Comparison of ENCODE assay signal across 9 mouse cellular contexts in the genomic region with DNA sequence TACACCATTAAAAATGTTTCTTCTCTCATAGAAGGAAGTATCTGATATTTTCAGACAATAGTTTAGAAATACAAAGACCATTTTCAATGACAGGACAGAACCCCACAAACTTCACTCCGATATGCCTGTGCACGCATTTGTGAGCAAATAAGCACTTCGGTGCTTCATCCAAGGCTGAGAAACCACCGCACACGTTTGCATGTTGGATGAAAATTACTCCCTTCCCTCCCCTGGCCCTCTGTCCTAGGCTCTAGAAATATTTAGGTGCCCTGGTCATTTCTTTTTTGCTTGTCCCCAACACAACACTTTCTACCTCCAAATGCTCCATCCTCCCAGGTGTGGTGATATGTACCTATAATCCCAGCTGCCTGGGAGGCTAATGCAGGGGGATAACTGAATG. TPM values are rescaled to one million over a fixed set of nuclear protein-coding genes. Genes with fewer than 3 reads are reported as not detected.
DNase-seq lines count a peak whose midpoint lies in the region; ATAC-seq lines count a peak whose summit lies in the region.
"Had no signal": no experiment of that assay in that cellular context is flagged by ENCODE, and none has a peak within 500 bp of the region (broad histone marks: within the 10 kb centered on the region; RNA-seq: fewer than 3 reads in every experiment).

No protein-coding gene starts in this region.

- no peak overlapping the region for H3K27ac ChIP-seq in hindbrain, embryonic 10.5 days
- no peak overlapping the region for H3K27ac ChIP-seq in hindbrain, embryonic 13.5 days
- H3K27ac ChIP-seq in embryonic facial prominence, embryonic 10.5 days (replicated peaks) = no peak overlapping the region
- H3K27ac ChIP-seq in limb, embryonic 10.5 days = no peak overlapping the region

- H3K4me2 ChIP-seq in hindbrain, embryonic 13.5 days = no peak overlapping the region

- 26% methylated on average over 5 of the region's 5 CpGs for WGBS in hindbrain, embryonic 10.5 days
- WGBS in hindbrain, embryonic 13.5 days = 24% methylated on average over 5 of the region's 5 CpGs
- 22% methylated on average over 5 of the region's 5 CpGs for WGBS in embryonic facial prominence, embryonic 10.5 days
- 26% methylated on average over 5 of the region's 5 CpGs for WGBS in limb, embryonic 10.5 days

- H3K36me3 ChIP-seq in hindbrain, embryonic 10.5 days = no peaks in the 10 kb centered on the region
- H3K36me3 ChIP-seq in hindbrain, embryonic 13.5 days = no peaks in the 10 kb centered on the region
- H3K36me3 ChIP-seq in embryonic facial prominence, embryonic 10.5 days (replicated peaks) = no peaks in the 10 kb centered on the region
- H3K36me3 ChIP-seq in limb, embryonic 10.5 days = no peaks in the 10 kb centered on the region

- no peaks in the 10 kb centered on the region for H3K27me3 ChIP-seq in hindbrain, embryonic 10.5 days (ENCODE audit: insufficient read depth, poor library complexity, severe bottlenecking)
- peaks cover 37% of the 10 kb centered on the region for H3K27me3 ChIP-seq in hindbrain, embryonic 13.5 days
- no peaks in the 10 kb centered on the region for H3K27me3 ChIP-seq in embryonic facial prominence, embryonic 10.5 days (replicated peaks; ENCODE audit: low read depth, poor library complexity, severe bottlenecking)
- H3K27me3 ChIP-seq in limb, embryonic 10.5 days (ENCODE audit: low read depth, poor library complexity, severe bottlenecking) = no peaks in the 10 kb centered on the region

- no peaks in the 10 kb centered on the region for H3K9me3 ChIP-seq in hindbrain, embryonic 10.5 days
- no peaks in the 10 kb centered on the region for H3K9me3 ChIP-seq in hindbrain, embryonic 13.5 days
- no peaks in the 10 kb centered on the region for H3K9me3 ChIP-seq in embryonic facial prominence, embryonic 10.5 days
- no peaks in the 10 kb centered on the region for H3K9me3 ChIP-seq in limb, embryonic 10.5 days (replicated peaks)

- H3K4me1 ChIP-seq in hindbrain, embryonic 10.5 days (replicated peaks) = peaks cover 55% of the 10 kb centered on the region
- peaks cover 11% of the 10 kb centered on the region; the same call in 1 of the 2 replicates for H3K4me1 ChIP-seq in hindbrain, embryonic 13.5 days (replicated peaks)
- peaks cover 66% of the 10 kb centered on the region for H3K4me1 ChIP-seq in embryonic facial prominence, embryonic 10.5 days
- peaks cover 57% of the 10 kb centered on the region for H3K4me1 ChIP-seq in limb, embryonic 10.5 days

- peak overlapping the region; percentile 47 for H3K4me3 ChIP-seq in hindbrain, embryonic 10.5 days
- H3K4me3 ChIP-seq in hindbrain, embryonic 13.5 days = no peak overlapping the region
- peak overlapping the region; percentile 52 for H3K4me3 ChIP-seq in embryonic facial prominence, embryonic 10.5 days
- peak overlapping the region; percentile 44 for H3K4me3 ChIP-seq in limb, embryonic 10.5 days
- H3K4me3 ChIP-seq: myocyte had no signal

- no peak for DNase-seq in hindbrain, embryonic 10.5 days (ENCODE audit: low spot score)
- DNase-seq in A20 (ENCODE audit: low read depth, low spot score) = peak; percentile 65
- no peak for DNase-seq in embryonic facial prominence, embryonic 10.5 days (ENCODE audit: low spot score)
- no peak for DNase-seq in limb, embryonic 10.5 days (ENCODE audit: low spot score)
- no peak for DNase-seq in yolk sac, embryonic 10.5 days (ENCODE audit: low spot score)
- no peak for DNase-seq in frontal cortex, postnatal 25 days (ENCODE audit: low spot score in 2 of 2)

- ATAC-seq in hindbrain, embryonic 13.5 days (ENCODE audit: low FRiP score) = no peak
- ATAC-seq: inflammation-experienced regulatory T-cells, adult 6 months had no signal

- no peak overlapping the region for H3K9ac ChIP-seq in hindbrain, embryonic 13.5 days

RNA-seq across cellular contexts. Expression of a gene that starts 12.9 kb away (rescaled TPM):
- polyA plus RNA-seq in hindbrain, embryonic 10.5 days (2016; fragmentation: Nextera tagmentation; extraction: Ambion mirVana) = 0.29 and 0.35 TPM in 2 replicates
- polyA plus RNA-seq in hindbrain, embryonic 13.5 days (2015; fragmentation: Nextera tagmentation; extraction: Ambion mirVana) = 0.12 TPM in 1 of 2 replicates, not detected in the other
- polyA plus RNA-seq in embryonic facial prominence, embryonic 10.5 days (2016; fragmentation: Nextera tagmentation; extraction: Ambion mirVana) = 0.99 and 1.2 TPM in 2 replicates
- 0.99 and 1.9 TPM in 2 replicates for polyA plus RNA-seq in limb, embryonic 10.5 days (2016; fragmentation: Nextera tagmentation; extraction: Ambion mirVana)
- polyA plus RNA-seq: inflammation-experienced regulatory T-cells, adult 6 months had no signal

RNA-seq across cellular contexts. Expression of a gene that starts 29.3 kb away (rescaled TPM):
- polyA plus RNA-seq in hindbrain, embryonic 10.5 days (2016; fragmentation: Nextera tagmentation; extraction: Ambion mirVana) = 5.8 and 7.4 TPM in 2 replicates
- polyA plus RNA-seq in hindbrain, embryonic 13.5 days (2015; fragmentation: Nextera tagmentation; extraction: Ambion mirVana) = 4.2 and 5.7 TPM in 2 replicates
- polyA plus RNA-seq in embryonic facial prominence, embryonic 10.5 days (2016; fragmentation: Nextera tagmentation; extraction: Ambion mirVana) = 2.7 and 3.0 TPM in 2 replicates
- 2.4 and 4.5 TPM in 2 replicates for polyA plus RNA-seq in limb, embryonic 10.5 days (2016; fragmentation: Nextera tagmentation; extraction: Ambion mirVana)

RNA-seq across cellular contexts. Expression of a gene that starts 32.2 kb away (rescaled TPM):
- 7.8 and 9.2 TPM in 2 replicates for polyA plus RNA-seq in hindbrain, embryonic 10.5 days (2016; fragmentation: Nextera tagmentation; extraction: Ambion mirVana)
- 2.4 TPM in 1 of 2 replicates, not detected in the other for polyA plus RNA-seq in hindbrain, embryonic 13.5 days (2015; fragmentation: Nextera tagmentation; extraction: Ambion mirVana)
- 4.8 and 5.5 TPM in 2 replicates for polyA plus RNA-seq in embryonic facial prominence, embryonic 10.5 days (2016; fragmentation: Nextera tagmentation; extraction: Ambion mirVana)
- 8.0 and 11.7 TPM in 2 replicates for polyA plus RNA-seq in limb, embryonic 10.5 days (2016; fragmentation: Nextera tagmentation; extraction: Ambion mirVana)
- polyA plus RNA-seq: inflammation-experienced regulatory T-cells, adult 6 months had no signal

RNA-seq across cellular contexts. Expression of a gene that starts 33.7 kb away (rescaled TPM):
- 3.3 and 6.0 TPM in 2 replicates for polyA plus RNA-seq in hindbrain, embryonic 10.5 days (2016; fragmentation: Nextera tagmentation; extraction: Ambion mirVana)
- 1.8 and 3.0 TPM in 2 replicates for polyA plus RNA-seq in hindbrain, embryonic 13.5 days (2015; fragmentation: Nextera tagmentation; extraction: Ambion mirVana)
- polyA plus RNA-seq in embryonic facial prominence, embryonic 10.5 days (2016; fragmentation: Nextera tagmentation; extraction: Ambion mirVana) = 6.5 and 7.7 TPM in 2 replicates
- polyA plus RNA-seq in limb, embryonic 10.5 days (2016; fragmentation: Nextera tagmentation; extraction: Ambion mirVana) = 4.7 and 5.3 TPM in 2 replicates

RNA-seq across cellular contexts. Expression of a gene that starts 35.8 kb away (rescaled TPM):
- polyA plus RNA-seq in hindbrain, embryonic 10.5 days (2016; fragmentation: Nextera tagmentation; extraction: Ambion mirVana) = 0.04 TPM in 1 of 2 replicates, not detected in the other
- polyA plus RNA-seq in hindbrain, embryonic 13.5 days (2015; fragmentation: Nextera tagmentation; extraction: Ambion mirVana) = 0.06 TPM in 1 of 2 replicates, not detected in the other
- 0.12 and 0.16 TPM in 2 replicates for polyA plus RNA-seq in embryonic facial prominence, embryonic 10.5 days (2016; fragmentation: Nextera tagmentation; extraction: Ambion mirVana)
- 0.08 and 0.10 TPM in 2 replicates for polyA plus RNA-seq in limb, embryonic 10.5 days (2016; fragmentation: Nextera tagmentation; extraction: Ambion mirVana)
- polyA plus RNA-seq: inflammation-experienced regulatory T-cells, adult 6 months had no signal
